Mouse (Mus musculus): ENCODE data around the gene Adam17. TPM values are rescaled to one million over a fixed set of nuclear protein-coding genes. Genes with fewer than 3 reads are reported as not detected.

Adam17 gene
- polyA plus RNA-seq, 1 experiment from 2014 or later, result 22.0 TPM

DNA sequence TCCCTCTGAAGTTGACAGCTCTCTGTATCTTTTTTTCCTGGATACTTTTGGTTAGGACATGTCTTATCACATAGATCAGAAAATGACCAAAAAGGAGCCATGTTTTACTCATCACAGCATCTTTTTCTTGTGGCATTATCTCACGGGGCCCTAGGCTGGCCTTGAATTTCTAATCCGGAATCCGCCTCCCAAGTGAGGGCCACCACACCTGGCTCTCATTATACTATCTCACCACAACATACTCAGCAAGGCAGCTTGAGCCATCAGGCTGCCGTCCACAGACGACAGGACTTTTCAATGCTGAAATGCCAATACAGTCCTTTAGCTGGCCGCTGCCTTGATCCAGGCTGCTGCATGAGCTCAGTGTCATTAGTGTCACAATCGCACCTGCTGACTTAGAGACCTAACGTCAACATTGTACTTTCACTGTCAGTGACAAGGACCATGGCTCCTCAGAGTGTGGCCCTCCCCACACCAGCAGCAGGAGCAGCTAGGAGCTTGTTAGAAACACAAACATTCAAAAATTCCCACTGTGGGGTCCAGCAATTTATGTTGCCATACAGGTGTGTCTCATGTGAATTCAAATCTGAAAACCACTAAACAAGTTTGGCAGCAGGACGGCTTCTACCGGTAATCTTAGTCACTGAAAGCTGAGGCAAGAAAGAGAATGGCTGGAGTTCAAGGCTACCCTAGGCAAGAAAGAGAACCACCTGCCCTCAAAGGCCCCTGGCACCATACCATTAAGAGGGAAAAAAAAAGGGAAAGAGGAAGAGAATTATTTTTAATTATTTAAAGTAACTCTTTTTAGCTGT is 8.6 kb downstream of the Adam17 start:
- H3K4me1 ChIP-seq (replicated peaks; ENCODE audit: control insufficient read depth, insufficient read depth, low read length), result no peaks in the 10 kb centered on the region

DNA sequence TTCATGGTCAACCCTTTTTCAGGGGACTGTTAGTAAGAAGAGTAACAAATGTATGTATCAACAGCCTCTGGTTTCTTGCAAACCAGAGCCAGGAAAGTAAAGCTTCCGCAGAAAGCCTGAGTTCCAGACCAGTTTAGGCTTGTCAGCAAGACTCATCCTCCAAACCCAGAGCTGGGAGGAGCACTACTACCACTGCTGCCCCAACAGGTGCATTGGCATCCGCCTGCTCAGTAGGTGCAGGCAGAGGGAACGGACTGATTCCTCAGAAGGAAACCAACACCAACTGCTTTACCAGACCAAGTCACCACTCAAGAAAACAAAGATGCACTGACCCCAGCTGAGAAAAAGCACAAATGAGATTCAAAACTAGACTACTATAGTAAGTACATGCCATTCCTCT is 10.2 kb downstream of the Adam17 start:
- Histone ChIP-seq H3K27me3 (ENCODE audit: control insufficient read depth, insufficient read depth, low read length) (no peaks in the 10 kb centered on the region), H3K4me1 (replicated peaks; ENCODE audit: control insufficient read depth, insufficient read depth, low read length) (no peaks in the 10 kb centered on the region), H3K27ac (no peak overlapping the region), H3K4me3 (replicated peaks; ENCODE audit: low read length) (no peak overlapping the region), H3K9me3 (ENCODE audit: control insufficient read depth, low read length) (no peaks in the 10 kb centered on the region), H3K36me3 (replicated peaks; ENCODE audit: control insufficient read depth, insufficient read depth) (no peaks in the 10 kb centered on the region), H3K9ac (no peak overlapping the region), H3K4me2 (replicated peaks) (no peak overlapping the region)
- no peak for DNase-seq (ENCODE audit: low spot score)
- ATAC-seq (ENCODE audit: low FRiP score), result no peak
- 87% methylated on average over 3 of the region's 3 CpGs for WGBS

More for the DNA sequence above, 8.6 kb downstream of the Adam17 start:
- Histone ChIP-seq H3K4me3 (replicated peaks; ENCODE audit: low read length) (no peak overlapping the region), H3K9me3 (ENCODE audit: control insufficient read depth, low read length) (no peaks in the 10 kb centered on the region), H3K9ac (no peak overlapping the region), H3K36me3 (replicated peaks; ENCODE audit: control insufficient read depth, insufficient read depth) (no peaks in the 10 kb centered on the region), H3K27me3 (ENCODE audit: control insufficient read depth, insufficient read depth, low read length) (no peaks in the 10 kb centered on the region), H3K27ac (no peak overlapping the region), H3K4me2 (replicated peaks) (no peak overlapping the region)
- WGBS, result 90% methylated on average over 10 of the region's 10 CpGs
- DNase-seq (ENCODE audit: low spot score) (no peak), ATAC-seq (ENCODE audit: low FRiP score) (no peak)

DNA sequence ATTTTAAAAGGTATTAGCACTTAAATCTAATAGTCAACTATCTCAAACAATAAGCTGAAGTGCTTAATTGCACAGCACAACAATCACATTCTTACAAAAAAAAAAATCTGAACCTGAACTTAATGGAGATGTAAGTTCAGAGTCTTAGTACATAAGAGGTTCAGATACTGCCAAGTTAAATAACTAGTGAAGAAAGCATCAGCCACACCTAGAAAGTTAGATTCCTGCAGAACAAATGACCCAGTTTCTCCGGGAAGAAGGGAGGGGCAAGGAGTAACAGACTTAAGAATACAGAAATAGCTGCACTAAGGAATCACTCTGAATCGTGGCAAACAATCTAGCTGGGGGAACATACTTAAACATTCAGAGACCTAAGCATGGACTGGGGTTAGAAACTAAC is 10.7 kb downstream of the Adam17 start:
- no peak overlapping the region for H3K4me3 ChIP-seq (replicated peaks; ENCODE audit: low read length)
- ATAC-seq (ENCODE audit: low FRiP score), result no peak
- H3K4me1 ChIP-seq (replicated peaks; ENCODE audit: control insufficient read depth, insufficient read depth, low read length), result no peaks in the 10 kb centered on the region
- H3K9ac ChIP-seq, result no peak overlapping the region
- H3K4me2 ChIP-seq (replicated peaks), result no peak overlapping the region
- no peaks in the 10 kb centered on the region for H3K9me3 ChIP-seq (ENCODE audit: control insufficient read depth, low read length)
- DNase-seq (ENCODE audit: low spot score), result no peak
- no peaks in the 10 kb centered on the region for H3K27me3 ChIP-seq (ENCODE audit: control insufficient read depth, insufficient read depth, low read length)
- 85% methylated on average over 2 of the region's 2 CpGs for WGBS
- H3K36me3 ChIP-seq (replicated peaks; ENCODE audit: control insufficient read depth, insufficient read depth), result no peaks in the 10 kb centered on the region; the same call in 1 of the 2 replicates
- no peak overlapping the region for H3K27ac ChIP-seq

DNA sequence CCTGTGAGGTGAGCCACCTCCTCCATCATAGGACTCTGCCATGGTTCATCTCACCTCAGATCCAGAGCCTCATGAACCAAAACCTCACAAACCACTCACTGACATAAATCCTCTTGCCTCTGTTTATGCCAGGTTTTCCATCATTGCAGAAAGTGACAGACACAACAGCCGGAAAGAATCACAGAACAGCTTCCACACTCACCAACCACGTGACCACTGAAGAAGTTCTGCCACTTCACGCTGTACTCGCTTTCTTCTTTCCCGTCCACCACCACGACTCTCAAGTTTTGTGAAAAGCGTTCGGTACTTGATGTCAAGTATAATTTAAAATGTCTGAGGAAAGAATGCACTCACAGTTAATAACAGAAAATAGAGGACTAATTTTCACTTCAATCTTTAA is 19.8 kb downstream of the Adam17 start:
- Histone ChIP-seq H3K4me2 (replicated peaks) (no peak overlapping the region), H3K27ac (no peak overlapping the region), H3K4me1 (replicated peaks; ENCODE audit: control insufficient read depth, insufficient read depth, low read length) (no peaks in the 10 kb centered on the region), H3K4me3 (replicated peaks; ENCODE audit: low read length) (no peak overlapping the region), H3K9ac (no peak overlapping the region), H3K36me3 (replicated peaks; ENCODE audit: control insufficient read depth, insufficient read depth) (peaks cover 48% of the 10 kb centered on the region), H3K9me3 (ENCODE audit: control insufficient read depth, low read length) (no peaks in the 10 kb centered on the region; the same call in 1 of the 2 replicates), H3K27me3 (ENCODE audit: control insufficient read depth, insufficient read depth, low read length) (no peaks in the 10 kb centered on the region)
- DNase-seq (ENCODE audit: low spot score) (no peak), ATAC-seq (ENCODE audit: low FRiP score) (no peak)
- 99% methylated on average over 8 of the region's 8 CpGs for WGBS

DNA sequence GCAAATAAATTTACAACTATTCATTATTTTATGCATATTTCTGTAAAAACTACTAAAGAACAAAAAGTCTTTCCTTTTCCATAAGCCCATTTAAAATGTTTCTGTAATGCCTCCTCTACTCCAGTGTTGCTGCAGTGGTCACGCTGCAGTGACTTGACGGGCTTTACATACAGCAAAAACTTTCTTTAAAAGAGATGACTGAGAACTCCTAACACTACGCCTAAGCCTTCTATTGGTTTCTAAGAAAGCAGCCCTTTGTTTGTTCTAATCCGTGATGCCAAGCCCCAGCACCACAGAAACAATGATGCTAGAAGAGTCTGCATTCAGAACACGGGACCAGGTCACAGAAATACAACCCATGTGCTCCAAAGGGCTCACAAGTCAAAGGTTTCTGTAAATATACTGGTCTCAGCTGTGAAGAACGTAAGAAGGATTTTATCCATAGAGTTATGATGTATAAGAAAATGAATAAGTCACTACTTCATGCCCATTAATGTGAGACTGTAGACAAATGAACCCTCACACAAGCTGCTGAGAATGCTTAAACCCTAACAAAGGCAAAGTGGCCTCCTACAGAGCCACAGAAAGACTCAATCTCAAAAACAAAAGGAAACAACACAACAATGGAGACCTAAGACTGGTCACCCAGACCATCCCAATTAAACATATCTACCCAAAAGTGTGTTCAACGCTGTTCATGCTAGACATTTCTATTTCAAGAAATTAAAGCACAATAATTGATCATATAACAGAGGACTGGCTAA is 23.1 kb downstream of the Adam17 start:
- Histone ChIP-seq H3K4me2 (replicated peaks) (no peak overlapping the region), H3K27ac (no peak overlapping the region), H3K27me3 (ENCODE audit: control insufficient read depth, insufficient read depth, low read length) (no peaks in the 10 kb centered on the region), H3K4me3 (replicated peaks; ENCODE audit: low read length) (no peak overlapping the region), H3K36me3 (replicated peaks; ENCODE audit: control insufficient read depth, insufficient read depth) (peaks cover 71% of the 10 kb centered on the region), H3K9ac (no peak overlapping the region), H3K4me1 (replicated peaks; ENCODE audit: control insufficient read depth, insufficient read depth, low read length) (no peaks in the 10 kb centered on the region), H3K9me3 (ENCODE audit: control insufficient read depth, low read length) (no peaks in the 10 kb centered on the region; the same call in 1 of the 2 replicates)
- DNase-seq (ENCODE audit: low spot score) (no peak), ATAC-seq (ENCODE audit: low FRiP score) (no peak)
- WGBS, result 22% methylated on average over 7 of the region's 7 CpGs

DNA sequence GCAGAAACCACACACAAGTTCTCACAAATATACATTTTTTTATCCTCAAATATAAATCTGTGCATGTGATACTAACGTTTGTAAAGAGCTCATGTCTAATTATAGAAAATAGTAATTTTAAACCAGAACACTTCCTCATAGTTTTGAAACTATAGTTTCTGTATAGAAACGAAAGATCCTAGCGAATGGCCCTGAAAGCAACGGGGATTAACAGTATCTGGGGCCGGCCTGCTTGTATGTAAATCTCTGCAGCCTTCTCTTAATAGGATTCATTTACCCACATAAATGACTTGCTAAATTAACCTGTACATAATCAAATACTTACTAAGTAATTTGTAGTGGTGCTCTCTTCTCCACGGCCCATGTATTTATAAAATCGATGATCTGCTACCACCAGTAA is 26.5 kb downstream of the Adam17 start:
- WGBS, result 84% methylated on average over 7 of the region's 7 CpGs
- H3K36me3 ChIP-seq (replicated peaks; ENCODE audit: control insufficient read depth, insufficient read depth), result peaks cover 62% of the 10 kb centered on the region
- no peak overlapping the region for H3K4me3 ChIP-seq (replicated peaks; ENCODE audit: low read length)
- no peaks in the 10 kb centered on the region; the same call in 1 of the 2 replicates for H3K9me3 ChIP-seq (ENCODE audit: control insufficient read depth, low read length)
- ATAC-seq (ENCODE audit: low FRiP score) (no peak), DNase-seq (ENCODE audit: low spot score) (no peak)
- H3K9ac ChIP-seq, result no peak overlapping the region
- no peaks in the 10 kb centered on the region for H3K27me3 ChIP-seq (ENCODE audit: control insufficient read depth, insufficient read depth, low read length)
- no peak overlapping the region for H3K27ac ChIP-seq
- no peaks in the 10 kb centered on the region for H3K4me1 ChIP-seq (replicated peaks; ENCODE audit: control insufficient read depth, insufficient read depth, low read length)
- no peak overlapping the region for H3K4me2 ChIP-seq (replicated peaks)

DNA sequence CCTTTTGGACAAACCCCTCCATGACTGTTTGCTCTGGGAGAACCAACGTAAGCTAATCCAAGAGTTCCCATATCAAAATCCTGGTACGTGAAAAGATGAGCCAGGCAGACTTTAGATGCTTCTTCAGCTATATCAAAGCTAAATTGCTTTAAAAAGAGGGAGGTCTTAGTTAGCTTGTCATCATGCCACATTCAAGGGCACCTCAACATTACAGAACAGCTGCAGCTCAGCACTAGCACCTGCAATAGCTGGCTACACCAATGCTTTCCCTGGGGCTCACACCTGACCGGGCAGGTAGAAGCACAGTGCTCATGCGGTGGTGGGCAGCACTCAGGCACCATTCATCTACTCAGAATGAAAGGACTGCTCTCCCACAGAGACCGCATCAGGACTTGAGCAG is 32.8 kb downstream of the Adam17 start:
- Histone ChIP-seq H3K27me3 (ENCODE audit: control insufficient read depth, insufficient read depth, low read length) (no peaks in the 10 kb centered on the region), H3K9ac (no peak overlapping the region), H3K4me1 (replicated peaks; ENCODE audit: control insufficient read depth, insufficient read depth, low read length) (no peaks in the 10 kb centered on the region), H3K27ac (no peak overlapping the region), H3K9me3 (ENCODE audit: control insufficient read depth, low read length) (no peaks in the 10 kb centered on the region), H3K4me3 (replicated peaks; ENCODE audit: low read length) (no peak overlapping the region), H3K4me2 (replicated peaks) (no peak overlapping the region), H3K36me3 (replicated peaks; ENCODE audit: control insufficient read depth, insufficient read depth) (peaks cover 50% of the 10 kb centered on the region)
- 96% methylated on average over 5 of the region's 5 CpGs for WGBS
- ATAC-seq (ENCODE audit: low FRiP score), result no peak
- DNase-seq (ENCODE audit: low spot score), result no peak

DNA sequence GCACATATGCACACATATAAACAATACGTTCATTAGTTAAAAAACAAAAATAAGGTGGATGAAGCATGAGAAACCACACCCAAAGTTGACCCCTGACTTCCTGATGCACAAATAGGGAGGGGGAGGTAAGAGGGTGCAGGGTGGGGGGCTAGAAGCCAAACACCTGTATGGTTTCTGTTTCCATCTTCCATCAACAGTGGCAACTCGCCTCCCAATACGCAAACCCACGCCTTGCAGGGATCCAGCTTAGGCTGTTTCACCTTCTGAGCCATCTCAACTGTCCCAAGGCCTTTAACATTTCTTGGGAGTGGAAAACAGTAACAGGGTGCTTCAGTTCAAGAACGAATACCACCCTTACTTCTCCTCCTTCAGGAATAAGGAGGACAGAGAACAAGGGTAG is 36.3 kb downstream of the Adam17 start:
- 94% methylated on average over 5 of the region's 5 CpGs for WGBS
- H3K36me3 ChIP-seq (replicated peaks; ENCODE audit: control insufficient read depth, insufficient read depth), result peaks cover 68% of the 10 kb centered on the region
- no peak overlapping the region for H3K27ac ChIP-seq
- no peak for DNase-seq (ENCODE audit: low spot score)
- H3K27me3 ChIP-seq (ENCODE audit: control insufficient read depth, insufficient read depth, low read length), result no peaks in the 10 kb centered on the region
- no peak overlapping the region for H3K4me3 ChIP-seq (replicated peaks; ENCODE audit: low read length)
- no peak for ATAC-seq (ENCODE audit: low FRiP score)
- no peak overlapping the region for H3K9ac ChIP-seq
- H3K9me3 ChIP-seq (ENCODE audit: control insufficient read depth, low read length), result no peaks in the 10 kb centered on the region
- no peak overlapping the region for H3K4me2 ChIP-seq (replicated peaks)
- no peaks in the 10 kb centered on the region for H3K4me1 ChIP-seq (replicated peaks; ENCODE audit: control insufficient read depth, insufficient read depth, low read length)

DNA sequence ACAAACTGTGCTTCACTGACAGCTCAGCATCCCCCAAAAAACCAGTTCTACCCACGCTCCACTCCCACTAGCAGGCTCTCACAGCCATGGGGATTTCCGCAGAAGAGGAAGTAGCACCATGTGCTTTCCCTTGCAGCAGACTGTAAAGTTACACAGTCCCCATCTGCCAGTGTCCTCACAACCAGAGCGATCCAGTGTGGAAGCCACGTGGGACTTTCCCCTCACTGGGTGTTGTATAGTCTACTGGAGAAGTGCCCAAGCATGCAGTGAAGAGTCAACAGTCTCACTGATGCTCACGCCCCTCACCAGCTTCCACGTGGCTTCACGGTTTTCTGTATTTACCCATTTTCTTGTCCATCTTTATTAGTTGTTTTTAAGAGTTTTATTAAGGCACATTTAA is 37.6 kb downstream of the Adam17 start:
- ATAC-seq (ENCODE audit: low FRiP score) (no peak), DNase-seq (ENCODE audit: low spot score) (no peak)
- H3K9me3 ChIP-seq (ENCODE audit: control insufficient read depth, low read length), result no peaks in the 10 kb centered on the region
- WGBS, result 94% methylated on average over 7 of the region's 7 CpGs
- H3K36me3 ChIP-seq (replicated peaks; ENCODE audit: control insufficient read depth, insufficient read depth), result peaks cover 75% of the 10 kb centered on the region
- no peak overlapping the region for H3K4me2 ChIP-seq (replicated peaks)
- H3K27me3 ChIP-seq (ENCODE audit: control insufficient read depth, insufficient read depth, low read length), result no peaks in the 10 kb centered on the region
- no peaks in the 10 kb centered on the region for H3K4me1 ChIP-seq (replicated peaks; ENCODE audit: control insufficient read depth, insufficient read depth, low read length)
- H3K4me3 ChIP-seq (replicated peaks; ENCODE audit: low read length), result no peak overlapping the region
- H3K27ac ChIP-seq, result no peak overlapping the region
- no peak overlapping the region for H3K9ac ChIP-seq

All from hindbrain, embryonic 14.5 days (tissue).